ENCODE assay signal across 27 mouse cellular contexts in genomic region chr5:29224089-29224488, GRCm38 (mm10). TPM values are rescaled to one million over a fixed set of nuclear protein-coding genes. Genes with fewer than 3 reads are reported as not detected.
DNase-seq lines count a peak whose midpoint lies in the region; ATAC-seq and TF ChIP-seq lines count a peak whose summit lies in the region.
"Had no signal": no experiment of that assay in that cellular context is flagged by ENCODE, and none has a peak within 500 bp of the region (broad histone marks: within the 10 kb centered on the region; RNA-seq: fewer than 3 reads in every experiment).

No protein-coding gene starts in this region.

- H3K9ac ChIP-seq in intestine, embryonic 15.5 days: no peak overlapping the region
- H3K9ac ChIP-seq in intestine, postnatal 0 days (ENCODE audit: low read depth, low read length): no peak overlapping the region
- H3K9ac ChIP-seq in stomach, postnatal 0 days (ENCODE audit: low read length): no peak overlapping the region
- H3K9ac ChIP-seq: embryonic facial prominence, embryonic 13.5 days; embryonic facial prominence, embryonic 15.5 days; forebrain, embryonic 12.5 days had no signal

- H3K27me3 ChIP-seq in heart, embryonic 10.5 days (ENCODE audit: insufficient read depth, poor library complexity, severe bottlenecking): no peaks in the 10 kb centered on the region
- no peaks in the 10 kb centered on the region for H3K27me3 ChIP-seq in intestine, embryonic 15.5 days (replicated peaks)
- no peaks in the 10 kb centered on the region for H3K27me3 ChIP-seq in intestine, postnatal 0 days (replicated peaks; ENCODE audit: control insufficient read depth, insufficient read depth, low read length)
- no peaks in the 10 kb centered on the region for H3K27me3 ChIP-seq in stomach, postnatal 0 days (ENCODE audit: control insufficient read depth, insufficient read depth, low read length)
- H3K27me3 ChIP-seq: embryonic facial prominence, embryonic 13.5 days; embryonic facial prominence, embryonic 15.5 days; forebrain, embryonic 12.5 days; Patski had no signal

- no peak for TF ChIP-seq EP300 in stomach, postnatal 0 days (optimal IDR thresholded peaks at IDR 0.05)

- 0 out of 2 replicates have a peak, but pooled peaks have one; percentile 53 for ATAC-seq in intestine, embryonic 15.5 days
- ATAC-seq in intestine, postnatal 0 days: no peak
- ATAC-seq in stomach, postnatal 0 days (ENCODE audit: low FRiP score, low TSS enrichment): no peak
- ATAC-seq: activated CD4-positive, CD25-positive, alpha-beta regulatory T cell, adult 4 months; CD4-positive, CD25-positive, alpha-beta regulatory T cell, adult 4 months; forebrain, embryonic 14.5 days; Patski had no signal

- no peak overlapping the region for H3K27ac ChIP-seq in heart, embryonic 10.5 days
- no peak overlapping the region for H3K27ac ChIP-seq in intestine, embryonic 15.5 days
- H3K27ac ChIP-seq in intestine, postnatal 0 days (ENCODE audit: low read depth, low read length): no peak overlapping the region
- no peak overlapping the region for H3K27ac ChIP-seq in stomach, postnatal 0 days (replicated peaks)
- H3K27ac ChIP-seq in layer of hippocampus, adult 2 months: no peak overlapping the region
- H3K27ac ChIP-seq: embryonic facial prominence, embryonic 13.5 days; embryonic facial prominence, embryonic 15.5 days; forebrain, embryonic 10.5 days; forebrain, embryonic 12.5 days had no signal

- 90% methylated on average over 7 of the region's 7 CpGs for WGBS in heart, embryonic 10.5 days
- WGBS in intestine, embryonic 15.5 days: 85% methylated on average over 7 of the region's 7 CpGs
- WGBS in intestine, postnatal 0 days: 62% methylated on average over 7 of the region's 7 CpGs
- 73% methylated on average over 7 of the region's 7 CpGs for WGBS in stomach, postnatal 0 days

- H3K4me3 ChIP-seq in heart, embryonic 10.5 days: no peak overlapping the region
- no peak overlapping the region for H3K4me3 ChIP-seq in intestine, embryonic 15.5 days (replicated peaks)
- no peak overlapping the region for H3K4me3 ChIP-seq in intestine, postnatal 0 days (ENCODE audit: low read depth, low read length)
- H3K4me3 ChIP-seq in stomach, postnatal 0 days (ENCODE audit: low read depth, low read length): no peak overlapping the region
- H3K4me3 ChIP-seq in layer of hippocampus, adult 2 months: no peak overlapping the region
- H3K4me3 ChIP-seq: embryonic facial prominence, embryonic 13.5 days; embryonic facial prominence, embryonic 15.5 days; erythroblast, embryonic 14.5 days; forebrain, embryonic 10.5 days; forebrain, embryonic 12.5 days had no signal

- H3K4me1 ChIP-seq in heart, embryonic 10.5 days: no peaks in the 10 kb centered on the region
- no peaks in the 10 kb centered on the region for H3K4me1 ChIP-seq in intestine, embryonic 15.5 days (replicated peaks)
- no peaks in the 10 kb centered on the region for H3K4me1 ChIP-seq in intestine, postnatal 0 days (replicated peaks; ENCODE audit: control insufficient read depth, insufficient read depth, low read length)
- no peaks in the 10 kb centered on the region for H3K4me1 ChIP-seq in stomach, postnatal 0 days (replicated peaks; ENCODE audit: control insufficient read depth, insufficient read depth)
- H3K4me1 ChIP-seq: embryonic facial prominence, embryonic 13.5 days; embryonic facial prominence, embryonic 15.5 days; forebrain, embryonic 10.5 days; forebrain, embryonic 12.5 days had no signal

- no peak overlapping the region for H3K4me2 ChIP-seq in intestine, embryonic 15.5 days (replicated peaks)
- H3K4me2 ChIP-seq in intestine, postnatal 0 days (replicated peaks; ENCODE audit: low read depth): no peak overlapping the region
- no peak overlapping the region for H3K4me2 ChIP-seq in stomach, postnatal 0 days (replicated peaks; ENCODE audit: low read depth)
- H3K4me2 ChIP-seq: embryonic facial prominence, embryonic 13.5 days; embryonic facial prominence, embryonic 15.5 days; forebrain, embryonic 12.5 days had no signal

- peak; percentile 31 for DNase-seq in heart, adult 11 months
- no peak for DNase-seq in heart, embryonic 10.5 days (ENCODE audit: low spot score)
- DNase-seq in stomach, postnatal 0 days (ENCODE audit: low spot score): no peak
- DNase-seq in layer of hippocampus, adult 2 months (ENCODE audit: low spot score in 2 of 2): no peak
- no peak for DNase-seq in retina, postnatal 1 day
- DNase-seq: adrenal gland, adult 8-10 months; adrenal gland, postnatal 14 days; adrenal gland, postnatal 36 days; B cell, adult 2 months; cerebellum, adult 11-12 months; cerebellum, adult 2 months; cerebellum, adult 9-10 months; cerebellum, postnatal 10 days; cerebellum, postnatal 25 days had no signal

- H3K36me3 ChIP-seq in heart, embryonic 10.5 days: no peaks in the 10 kb centered on the region
- H3K36me3 ChIP-seq in intestine, embryonic 15.5 days: no peaks in the 10 kb centered on the region
- H3K36me3 ChIP-seq in intestine, postnatal 0 days (ENCODE audit: control insufficient read depth, insufficient read depth): 0 out of 2 replicates have a peak, but pooled peaks cover 4% of the 10 kb centered on the region
- no peaks in the 10 kb centered on the region for H3K36me3 ChIP-seq in stomach, postnatal 0 days (ENCODE audit: control insufficient read depth, insufficient read depth, low read length)
- H3K36me3 ChIP-seq: embryonic facial prominence, embryonic 13.5 days; embryonic facial prominence, embryonic 15.5 days; forebrain, embryonic 10.5 days; forebrain, embryonic 12.5 days had no signal

- H3K9me3 ChIP-seq in heart, embryonic 10.5 days: no peaks in the 10 kb centered on the region
- H3K9me3 ChIP-seq in intestine, embryonic 15.5 days: no peaks in the 10 kb centered on the region
- H3K9me3 ChIP-seq in intestine, postnatal 0 days (ENCODE audit: control insufficient read depth): no peaks in the 10 kb centered on the region
- H3K9me3 ChIP-seq in stomach, postnatal 0 days (ENCODE audit: control insufficient read depth, low read length): no peaks in the 10 kb centered on the region
- H3K9me3 ChIP-seq: embryonic facial prominence, embryonic 13.5 days; embryonic facial prominence, embryonic 15.5 days; forebrain, embryonic 10.5 days; forebrain, embryonic 12.5 days; G1E had no signal

- TF ChIP-seq CTCF in intestine, postnatal 0 days (IDR thresholded peaks at IDR 0.05; ENCODE audit: low read depth): peak; percentile 56
- peak; percentile 33 for TF ChIP-seq CTCF in stomach, postnatal 0 days (IDR thresholded peaks at IDR 0.05; ENCODE audit: low read depth)
- no peak for TF ChIP-seq CTCF in layer of hippocampus, adult 2 months (conservative IDR thresholded peaks at IDR 0.05)

RNA-seq across cellular contexts. Expression of gene Rnf32, which starts 28.3 kb away (rescaled TPM):
- 2.2 and 3.1 TPM in 2 replicates for polyA plus RNA-seq in heart, embryonic 10.5 days (2016; fragmentation: Nextera tagmentation; extraction: Ambion mirVana)
- 7.6 and 8.4 TPM in 2 replicates for polyA plus RNA-seq in intestine, embryonic 15.5 days (2015; fragmentation: Nextera tagmentation; extraction: Ambion mirVana)
- polyA plus RNA-seq in intestine, postnatal 0 days (2015; fragmentation: Nextera tagmentation; extraction: Ambion mirVana): 4.0 and 4.6 TPM in 2 replicates
- 1.6 and 2.0 TPM in 2 replicates for polyA plus RNA-seq in stomach, postnatal 0 days (2015; fragmentation: Nextera tagmentation; extraction: Ambion mirVana)
- 10 to 100 TPM; 22.8 to 24.3 TPM for total RNA-seq in layer of hippocampus, adult 2 months (2021)
- total RNA-seq: CH12.LX had no signal
